Mouse (Mus musculus) E14TG2a.4 (cell line): Measurements from ENCODE around the gene Olfr645.

Source experiments
- CTCF ChIP-seq: conservative IDR thresholded peaks from 2 replicates; pipeline ENCODE4 v1.5.1; 2014; ENCODE audit warnings: low read length
- NANOG ChIP-seq: IDR thresholded peaks from 2 replicates; pipeline ENCODE4 v1.6.1; 2014; ENCODE audit warnings: borderline replicate concordance, low read length, mixed read lengths
- POU5F1 ChIP-seq: IDR thresholded peaks from 2 replicates; pipeline ENCODE4 v1.6.1; 2014; ENCODE audit warnings: low read length, borderline replicate concordance

GRCm38 (mm10) chr7:104129726-104130125, 44.5 kb upstream of the Olfr645 start, which contains the start of gene Ubqln5:
- no peak for TF ChIP-seq CTCF
- TF ChIP-seq NANOG: no peak
- TF ChIP-seq POU5F1: no peak
